Mouse (Mus musculus) E14TG2a.4 (cell line): Measurements from ENCODE around the gene Wfdc1.

ENCODE experiments used
- CTCF ChIP-seq: conservative IDR thresholded peaks from 2 replicates; pipeline ENCODE4 v1.5.1; 2014; ENCODE audit warnings: low read length
- POU5F1 ChIP-seq: IDR thresholded peaks from 2 replicates; pipeline ENCODE4 v1.6.1; 2014; ENCODE audit warnings: low read length, borderline replicate concordance

DNA sequence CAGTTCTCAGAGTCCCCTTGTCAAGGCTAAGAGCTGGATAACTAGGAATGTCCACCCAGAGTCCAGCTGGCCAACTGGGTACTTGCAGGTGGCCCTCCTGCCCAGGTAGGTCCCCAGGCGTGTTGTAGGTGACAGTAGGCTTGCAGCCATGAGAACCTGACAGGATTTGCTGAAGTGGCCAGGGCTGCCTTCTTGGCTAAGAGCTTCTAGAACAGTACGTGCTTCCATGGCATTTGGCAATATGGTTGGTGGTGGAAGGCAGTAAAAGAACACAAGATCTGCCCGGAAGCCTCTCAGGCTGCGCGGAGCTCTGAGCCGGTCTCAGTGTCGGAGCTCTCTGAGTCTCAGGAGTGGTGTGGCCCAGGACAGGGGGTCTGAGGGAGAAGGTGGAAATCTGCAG is 41.2 kb upstream of the Wfdc1 start:
- no peak for TF ChIP-seq CTCF
- no peak for TF ChIP-seq POU5F1
